Mouse (Mus musculus): ENCODE results near the gene Wdr90.

- TF ChIP-seq CTCF (IDR thresholded peaks at IDR 0.05; ENCODE audit: low read depth) (no peak), EP300 (IDR thresholded peaks at IDR 0.05; ENCODE audit: low read depth) (no peak)
These were observed 46.3 kb upstream of the Wdr90 start for GRCm38 (mm10) chr17:25907640-25908039.

All from liver, embryonic 14.5 days (tissue).